Mouse (Mus musculus): Measurements from ENCODE around the gene Sv2a. TPM values are rescaled to one million over a fixed set of nuclear protein-coding genes. Genes with fewer than 3 reads are reported as not detected.
"Not testable (repeated sequence)": the region's sequence is repeated elsewhere in the genome, so short reads cannot be mapped to it uniquely, and the experiment has no call there.

Gene Sv2a
- polyA plus RNA-seq, 1 experiment: 0.54 TPM

DNA sequence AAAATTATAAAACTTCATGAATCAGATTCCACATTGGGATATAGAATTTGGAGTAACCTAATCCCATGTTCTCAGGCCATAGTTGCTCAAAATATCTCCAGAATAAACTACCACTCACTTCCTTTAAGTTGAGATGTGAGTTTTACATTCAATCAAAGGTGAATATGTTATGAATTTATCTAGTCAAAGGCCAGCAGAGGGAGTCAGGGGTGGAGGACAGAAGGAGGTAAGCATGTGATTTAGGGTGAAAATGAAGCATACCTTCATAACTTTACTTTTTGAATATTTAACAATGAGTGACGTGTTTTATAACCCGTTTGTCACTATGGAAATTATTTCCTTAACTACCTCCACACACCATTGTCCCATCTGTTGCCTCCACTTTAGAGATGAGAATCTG lies 54.0 kb downstream of the Sv2a start:
- Histone ChIP-seq H3K36me3 (ENCODE audit: control insufficient read depth, insufficient read depth, low read length) (no peaks in the 10 kb centered on the region), H3K27ac (ENCODE audit: control insufficient read depth, insufficient read depth, low read depth, low read length) (no peak overlapping the region), H3K4me1 (ENCODE audit: control insufficient read depth, insufficient read depth, low read length) (peaks cover 3% of the 10 kb centered on the region; the same call in 1 of the 2 replicates), H3K4me3 (ENCODE audit: control insufficient read depth, low read depth, low read length) (no peak overlapping the region), H3K27me3 (ENCODE audit: control insufficient read depth, insufficient read depth, low read length) (no peaks in the 10 kb centered on the region)
- TF ChIP-seq CTCF (IDR thresholded peaks at IDR 0.05; ENCODE audit: control insufficient read depth, insufficient read depth, insufficient replicate concordance, low read depth, low read length) (no peak), POLR2A (IDR thresholded peaks at IDR 0.05; ENCODE audit: control insufficient read depth, low read depth, low read length) (no peak)

DNA sequence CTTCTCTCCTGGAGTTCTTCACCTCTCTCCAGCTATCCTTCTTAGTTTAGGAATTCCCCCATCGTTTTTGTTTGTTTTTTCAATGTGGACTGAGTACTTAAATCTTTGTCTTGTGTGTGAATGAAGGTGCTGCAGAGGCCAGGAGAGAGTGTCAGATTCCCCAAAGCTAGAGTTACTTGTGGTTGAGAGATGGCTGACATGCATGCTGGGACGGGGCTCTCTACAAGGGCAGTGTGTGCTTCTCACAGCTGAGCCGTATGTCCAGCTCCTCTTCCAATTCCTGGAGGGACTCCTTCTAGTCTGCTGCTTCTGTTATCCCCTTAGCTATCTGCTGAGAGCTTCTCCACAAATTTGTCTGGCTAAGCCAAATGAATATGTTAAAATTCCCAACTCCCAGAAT lies 54.9 kb downstream of the Sv2a start:
- Histone ChIP-seq H3K4me1 (ENCODE audit: control insufficient read depth, insufficient read depth, low read length) (peaks cover 4% of the 10 kb centered on the region; the same call in 1 of the 2 replicates), H3K27me3 (ENCODE audit: control insufficient read depth, insufficient read depth, low read length) (no peaks in the 10 kb centered on the region), H3K36me3 (ENCODE audit: control insufficient read depth, insufficient read depth, low read length) (no peaks in the 10 kb centered on the region), H3K4me3 (ENCODE audit: control insufficient read depth, low read depth, low read length) (no peak overlapping the region), H3K27ac (ENCODE audit: control insufficient read depth, insufficient read depth, low read depth, low read length) (no peak overlapping the region)
- TF ChIP-seq CTCF (IDR thresholded peaks at IDR 0.05; ENCODE audit: control insufficient read depth, insufficient read depth, insufficient replicate concordance, low read depth, low read length) (no peak), POLR2A (IDR thresholded peaks at IDR 0.05; ENCODE audit: control insufficient read depth, low read depth, low read length) (no peak)

DNA sequence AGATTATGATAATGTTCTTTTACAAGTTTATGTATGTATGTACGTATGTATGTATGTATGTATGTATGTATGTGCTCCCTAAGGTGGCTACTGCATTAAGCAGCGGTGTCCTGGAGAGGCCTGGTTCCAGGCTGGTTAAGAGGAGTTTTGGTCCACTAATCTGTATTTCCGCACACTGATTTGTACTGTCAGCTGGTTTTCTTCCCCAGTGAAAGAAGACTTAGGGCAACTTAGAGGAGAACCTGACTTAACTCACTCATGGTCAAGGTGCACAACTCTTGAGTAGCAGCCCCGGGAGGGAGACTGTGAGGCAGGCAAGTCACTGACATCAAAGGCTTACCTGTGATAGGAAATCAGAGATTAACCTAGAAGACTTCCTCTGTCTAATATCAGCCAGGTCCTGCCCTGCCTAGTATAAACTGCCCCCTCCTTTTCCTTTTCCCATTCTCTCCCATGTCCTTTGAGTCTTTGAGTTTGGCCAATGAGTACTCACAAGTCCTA lies 55.9 kb downstream of the Sv2a start:
- H3K27ac ChIP-seq (ENCODE audit: control insufficient read depth, insufficient read depth, low read depth, low read length): no peak overlapping the region
- H3K4me1 ChIP-seq (ENCODE audit: control insufficient read depth, insufficient read depth, low read length): peaks cover 5% of the 10 kb centered on the region; the same call in 1 of the 2 replicates
- no peaks in the 10 kb centered on the region for H3K27me3 ChIP-seq (ENCODE audit: control insufficient read depth, insufficient read depth, low read length)
- TF ChIP-seq CTCF (IDR thresholded peaks at IDR 0.05; ENCODE audit: control insufficient read depth, insufficient read depth, insufficient replicate concordance, low read depth, low read length): no peak
- TF ChIP-seq POLR2A (IDR thresholded peaks at IDR 0.05; ENCODE audit: control insufficient read depth, low read depth, low read length): no peak
- H3K36me3 ChIP-seq (ENCODE audit: control insufficient read depth, insufficient read depth, low read length): no peaks in the 10 kb centered on the region
- H3K4me3 ChIP-seq (ENCODE audit: control insufficient read depth, low read depth, low read length): peak overlapping the region; percentile 85

DNA sequence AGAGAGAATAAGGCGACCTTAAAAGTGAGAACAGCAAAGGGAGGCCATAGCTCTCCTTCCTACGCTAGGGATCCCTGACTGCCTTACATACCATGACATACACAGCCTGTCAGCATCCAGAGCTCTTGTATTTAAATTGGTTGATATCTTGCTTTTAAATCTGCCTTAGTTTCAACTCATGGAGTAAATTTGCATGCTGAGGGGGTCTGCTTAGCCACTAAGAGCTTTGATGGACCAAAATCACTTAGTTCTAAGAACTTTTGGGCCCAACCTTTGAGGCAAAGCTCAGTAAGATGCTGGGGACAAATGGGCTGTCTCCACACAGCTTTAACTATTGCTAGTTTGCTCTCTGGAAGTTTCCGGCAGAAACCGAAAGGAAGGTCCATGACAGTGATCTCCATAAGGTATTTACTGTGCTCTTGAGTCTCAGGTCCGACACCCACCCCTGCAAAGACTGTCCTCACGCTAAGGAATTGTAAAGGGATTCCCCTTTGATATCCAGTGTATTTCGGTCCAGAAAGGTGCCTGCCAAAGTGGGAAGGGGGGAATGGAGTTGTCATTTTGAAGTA lies 56.5 kb downstream of the Sv2a start:
- Histone ChIP-seq H3K4me3 (ENCODE audit: control insufficient read depth, low read depth, low read length) (peak overlapping the region; percentile 85), H3K27me3 (ENCODE audit: control insufficient read depth, insufficient read depth, low read length) (no peaks in the 10 kb centered on the region), H3K36me3 (ENCODE audit: control insufficient read depth, insufficient read depth, low read length) (no peaks in the 10 kb centered on the region), H3K4me1 (ENCODE audit: control insufficient read depth, insufficient read depth, low read length) (peaks cover 5% of the 10 kb centered on the region; the same call in 1 of the 2 replicates), H3K27ac (ENCODE audit: control insufficient read depth, insufficient read depth, low read depth, low read length) (no peak overlapping the region)
- no peak for TF ChIP-seq CTCF (IDR thresholded peaks at IDR 0.05; ENCODE audit: control insufficient read depth, insufficient read depth, insufficient replicate concordance, low read depth, low read length)
- no peak for TF ChIP-seq POLR2A (IDR thresholded peaks at IDR 0.05; ENCODE audit: control insufficient read depth, low read depth, low read length)

DNA sequence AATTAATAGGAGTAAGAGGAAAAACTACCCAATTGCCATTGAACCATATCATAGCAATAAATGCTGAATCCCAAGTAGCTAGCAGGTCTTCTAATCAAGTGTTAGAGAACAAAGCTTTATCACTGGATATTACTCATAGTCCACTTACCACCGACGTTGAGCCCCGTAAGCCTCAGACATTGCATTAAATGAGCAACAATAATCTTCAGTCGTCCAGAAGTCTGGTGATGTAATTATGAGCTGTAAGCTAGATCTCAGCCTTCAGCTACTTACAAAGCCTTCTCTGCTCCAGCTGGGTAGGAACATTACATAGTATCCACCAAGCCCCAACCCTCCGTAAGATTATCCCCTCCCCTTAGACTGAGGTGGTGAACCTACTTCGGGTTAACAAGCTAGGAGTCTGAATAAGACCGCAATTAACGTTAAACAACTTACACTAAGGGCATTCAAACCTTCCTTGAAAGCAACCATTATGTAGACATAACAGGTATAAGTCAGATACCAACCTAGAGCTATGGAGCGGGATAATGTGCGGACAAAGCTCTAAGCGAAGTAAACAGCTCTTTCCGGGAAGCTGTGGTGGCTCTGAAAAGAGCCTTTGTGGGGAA lies 57.1 kb downstream of the Sv2a start:
- Histone ChIP-seq H3K4me3 (ENCODE audit: control insufficient read depth, low read depth, low read length) (peak overlapping the region; percentile 85), H3K27me3 (ENCODE audit: control insufficient read depth, insufficient read depth, low read length) (no peaks in the 10 kb centered on the region), H3K4me1 (ENCODE audit: control insufficient read depth, insufficient read depth, low read length) (peaks cover 5% of the 10 kb centered on the region; the same call in 1 of the 2 replicates), H3K36me3 (ENCODE audit: control insufficient read depth, insufficient read depth, low read length) (no peaks in the 10 kb centered on the region), H3K27ac (ENCODE audit: control insufficient read depth, insufficient read depth, low read depth, low read length) (peak overlapping the region; percentile 71)
- TF ChIP-seq POLR2A (IDR thresholded peaks at IDR 0.05; ENCODE audit: control insufficient read depth, low read depth, low read length) (no peak), CTCF (IDR thresholded peaks at IDR 0.05; ENCODE audit: control insufficient read depth, insufficient read depth, insufficient replicate concordance, low read depth, low read length) (no peak)

DNA sequence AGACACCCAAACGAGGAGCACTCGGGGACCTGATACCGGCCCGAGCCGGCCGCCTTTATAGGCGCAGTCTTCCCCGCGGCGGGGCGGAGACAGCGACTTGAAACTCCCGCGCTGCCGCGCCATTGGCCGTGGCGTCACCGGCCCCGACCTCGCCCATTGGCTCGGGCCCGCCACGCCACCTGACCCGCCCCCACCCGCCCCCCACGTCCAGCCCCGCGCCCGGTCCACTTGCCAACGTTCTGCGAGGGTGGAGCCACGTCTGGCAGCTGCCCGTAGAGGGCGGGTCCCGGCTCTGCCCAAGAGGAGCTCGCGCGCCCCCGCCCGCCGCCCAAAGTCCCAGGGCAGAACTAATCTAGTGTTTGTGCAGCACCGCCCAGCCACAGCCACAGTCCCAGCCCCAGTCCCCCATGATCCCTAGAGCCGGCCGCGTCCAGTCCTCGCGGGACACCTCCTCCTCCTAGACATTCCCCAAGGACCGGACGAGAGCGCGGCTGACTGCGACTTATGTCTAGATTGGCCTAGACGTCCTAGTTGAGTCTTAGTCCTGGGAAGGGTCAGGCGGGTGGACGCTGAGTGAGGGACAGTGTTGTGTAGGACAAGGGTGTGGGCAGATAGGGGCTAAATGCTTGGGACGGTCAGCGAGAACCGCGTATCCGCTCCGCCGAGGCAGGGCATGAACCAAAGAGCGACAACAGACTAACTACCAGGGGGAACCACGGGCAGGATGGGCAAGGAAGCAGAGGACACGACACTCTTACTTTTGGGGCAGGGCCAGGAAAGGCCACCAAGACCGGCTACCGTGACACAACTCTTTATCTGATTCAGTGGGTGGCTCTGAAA lies 58.2 kb downstream of the Sv2a start, which contains the start of gene Hist2h3c2:
Gene Hist2h3c2, minus strand, starts transcription at position 174 of the 840 bp plus-strand sequence.
- H3K27me3 ChIP-seq (ENCODE audit: control insufficient read depth, insufficient read depth, low read length); H3K4me1 ChIP-seq (ENCODE audit: control insufficient read depth, insufficient read depth, low read length); H3K36me3 ChIP-seq (ENCODE audit: control insufficient read depth, insufficient read depth, low read length): not testable (repeated sequence)
- H3K4me3 ChIP-seq (ENCODE audit: control insufficient read depth, low read depth, low read length): peak within 1 kb of the TSS; percentile 85
- H3K27ac ChIP-seq (ENCODE audit: control insufficient read depth, insufficient read depth, low read depth, low read length): peak within 1 kb of the TSS; percentile 76

All from testis, adult 2 months (tissue).